Mouse (Mus musculus): ENCODE measurements around the gene Mpv17l2.

Mpv17l2 gene

GRCm38 (mm10) chr8:70760775-70761406 is at the start of gene Mpv17l2:
Gene Mpv17l2, minus strand, starts transcription at chr8:70760946.
- peak; percentile 91 to 96 for DNase-seq

- peak; percentile 76 to 86 for DNase-seq
These were observed 48.4 kb upstream of the Mpv17l2 start for GRCm38 (mm10) chr8:70808955-70809701.

- peak; percentile 55 to 65 for DNase-seq
These were observed 47.5 kb upstream of the Mpv17l2 start, which contains the start of gene Il12rb1 for GRCm38 (mm10) chr8:70808239-70808638. Gene Il12rb1, plus strand, starts transcription at chr8:70808449.

GRCm38 (mm10) chr8:70807304-70807703 is 46.6 kb upstream of the Mpv17l2 start:
- peak in 1 of 2 experiments; percentile 42 for DNase-seq

- DNase-seq = peak; percentile 78 to 86
These were observed 45.8 kb upstream of the Mpv17l2 start for GRCm38 (mm10) chr8:70806541-70806940.

- DNase-seq = peak; percentile 84 to 87
These were observed 43.9 kb upstream of the Mpv17l2 start, which contains the start of gene Mast3 for GRCm38 (mm10) chr8:70804481-70805206. Gene Mast3, minus strand, starts transcription at chr8:70805054.

GRCm38 (mm10) chr8:70803761-70804480 is 43.2 kb upstream of the Mpv17l2 start:
- DNase-seq = peak; percentile 87 to 90

- DNase-seq = no peak
These were observed 42.2 kb upstream of the Mpv17l2 start for GRCm38 (mm10) chr8:70802786-70803510.

- no peak for DNase-seq
These were observed 41.1 kb upstream of the Mpv17l2 start for GRCm38 (mm10) chr8:70801830-70802229.

GRCm38 (mm10) chr8:70801156-70801555 is 40.4 kb upstream of the Mpv17l2 start:
- peak; percentile 75 to 83 for DNase-seq

GRCm38 (mm10) chr8:70800648-70801047 is 39.9 kb upstream of the Mpv17l2 start:
- DNase-seq = peak in 1 of 2 experiments; percentile 57

GRCm38 (mm10) chr8:70798281-70798680 is 37.5 kb upstream of the Mpv17l2 start:
- DNase-seq = no peak

GRCm38 (mm10) chr8:70797081-70798070 is 36.6 kb upstream of the Mpv17l2 start:
- DNase-seq = peak; percentile 79 to 85

GRCm38 (mm10) chr8:70796403-70797080 is 35.8 kb upstream of the Mpv17l2 start:
- DNase-seq = no peak

- DNase-seq = no peak
These were observed 34.6 kb upstream of the Mpv17l2 start for GRCm38 (mm10) chr8:70795370-70795769.

- DNase-seq = no peak
These were observed 33.5 kb upstream of the Mpv17l2 start for GRCm38 (mm10) chr8:70794215-70794614.

- no peak for DNase-seq
These were observed 32.0 kb upstream of the Mpv17l2 start for GRCm38 (mm10) chr8:70792700-70793099.

- peak; percentile 99 to 100 for DNase-seq
These were observed 31.4 kb upstream of the Mpv17l2 start for GRCm38 (mm10) chr8:70791975-70792691.

- peak; percentile 80 to 86 for DNase-seq
These were observed 30.6 kb upstream of the Mpv17l2 start for GRCm38 (mm10) chr8:70791294-70791701.

All from thymus, postnatal 36 days (tissue).